Mouse (Mus musculus): Measurements from ENCODE around the gene Dnajb4. TPM values are rescaled to one million over a fixed set of nuclear protein-coding genes. Genes with fewer than 3 reads are reported as not detected.
A peak's percentile ranks its signal among the peaks of the same experiment; 100 is the strongest.
"Not testable (repeated sequence)": the region's sequence is repeated elsewhere in the genome, so short reads cannot be mapped to it uniquely, and the experiment has no call there.

Gene Dnajb4
- polyA plus RNA-seq (2016; fragmentation: Nextera tagmentation; extraction: Ambion mirVana) = 27.4 and 31.2 TPM in 2 replicates

DNA sequence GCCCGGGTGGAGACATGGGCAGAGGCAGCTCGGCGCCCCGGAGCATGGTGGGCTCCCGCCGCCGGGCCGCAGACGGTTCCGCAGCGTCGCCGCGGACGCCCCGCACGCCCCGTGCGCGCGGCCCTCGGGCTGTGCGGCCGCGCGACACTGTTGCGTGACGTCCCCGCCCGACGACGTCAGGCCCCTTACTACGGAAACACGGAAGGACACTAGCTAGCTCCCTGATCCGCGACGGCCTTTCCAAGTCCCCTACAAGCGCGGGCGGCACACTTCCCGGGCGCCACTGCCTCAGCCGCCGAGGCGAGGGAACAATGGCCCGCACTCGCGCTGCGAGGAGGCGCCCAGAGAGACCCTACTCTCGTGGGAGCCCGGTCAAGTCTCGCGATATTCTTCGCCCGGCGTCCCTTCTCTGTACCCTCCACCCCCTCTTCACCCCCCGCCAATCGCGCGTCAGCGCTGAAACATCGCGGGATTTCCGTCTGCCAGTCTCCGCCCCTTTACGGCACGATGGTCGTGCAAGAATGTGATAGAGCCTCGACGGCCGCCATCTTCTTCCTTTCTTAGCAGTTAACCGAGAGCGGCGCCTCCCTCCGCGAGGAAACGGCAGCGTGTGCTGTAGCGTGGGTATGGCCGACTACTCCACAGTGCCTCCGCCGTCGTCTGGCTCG is at the start of gene Dnajb4, which contains the start of gene Fubp1:
Dnajb4 (minus strand) TSS at position 336 of the 668 bp plus-strand sequence.
Fubp1 (plus strand) TSS at position 456 of the 668 bp plus-strand sequence.
- H3K36me3 ChIP-seq = no peaks in the 10 kb centered on the region
- WGBS = under 1% methylated on average over 77 of the region's 85 CpGs

DNA sequence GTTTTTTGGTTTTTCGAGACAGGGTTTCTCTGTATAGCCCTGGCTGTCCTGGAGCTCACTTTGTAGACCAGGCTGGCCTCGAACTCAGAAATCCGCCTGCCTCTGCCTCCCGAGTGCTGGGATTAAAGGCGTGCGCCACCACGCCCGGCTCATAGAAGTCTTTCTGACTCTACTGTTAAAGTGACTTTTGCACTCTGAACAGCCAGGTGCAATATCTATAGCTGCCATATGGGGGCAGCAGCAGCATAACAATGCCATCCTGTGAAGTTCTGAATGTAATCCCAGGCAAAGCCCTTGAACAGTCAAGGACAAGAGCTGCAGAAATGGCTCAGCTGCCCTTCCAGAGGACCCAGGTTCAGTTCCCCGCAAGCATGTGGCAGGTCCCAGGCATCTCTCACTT is 49.3 kb upstream of the Dnajb4 start:
- H3K27ac ChIP-seq (replicated peaks); H3K36me3 ChIP-seq; H3K9me3 ChIP-seq; H3K9ac ChIP-seq (replicated peaks); H3K4me1 ChIP-seq; H3K4me2 ChIP-seq (replicated peaks); H3K4me3 ChIP-seq: not testable (repeated sequence)
- peak; percentile 75 for ATAC-seq (ENCODE audit: low FRiP score, low read depth)
- H3K27me3 ChIP-seq = peaks cover 31% of the 10 kb centered on the region
- WGBS = 54% methylated on average over 8 of the region's 9 CpGs

More for the DNA sequence above, at the start of gene Dnajb4, which contains the start of gene Fubp1:
- Histone ChIP-seq H3K4me3 (peak within 1 kb of the TSS; percentile 99), H3K27ac (replicated peaks) (peak within 1 kb of the TSS; percentile 100), H3K9ac (replicated peaks) (peak within 1 kb of the TSS; percentile 99), H3K9me3 (no peaks in the 10 kb centered on the region), H3K27me3 (no peaks in the 10 kb centered on the region), H3K4me1 (peaks cover 27% of the 10 kb centered on the region), H3K4me2 (replicated peaks) (peak within 1 kb of the TSS; percentile 95)
- ATAC-seq (ENCODE audit: low FRiP score, low read depth) = peak; percentile 97

DNA sequence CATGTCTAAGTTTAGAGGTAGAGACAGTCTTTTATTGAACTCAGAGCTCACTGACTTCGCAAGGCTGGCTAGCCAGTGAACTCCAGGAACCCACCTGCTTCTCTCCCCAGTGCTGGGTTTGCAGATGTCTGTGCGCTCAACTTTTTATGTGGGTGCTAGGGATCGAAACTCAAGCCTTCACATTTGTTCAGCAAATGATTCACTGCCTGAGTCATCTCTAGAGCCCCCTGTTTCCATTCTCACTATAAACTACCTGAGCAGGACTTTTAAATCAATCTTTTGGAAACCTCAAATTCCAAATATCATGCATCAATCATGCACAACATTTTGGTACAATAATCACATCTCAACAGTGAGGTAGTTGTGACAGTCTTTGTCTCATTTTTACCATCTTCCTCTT is 47.4 kb upstream of the Dnajb4 start:
- no peak overlapping the region for H3K27ac ChIP-seq (replicated peaks)
- peaks cover 5% of the 10 kb centered on the region for H3K4me1 ChIP-seq
- no peak overlapping the region for H3K9ac ChIP-seq (replicated peaks)
- WGBS = 85% methylated on average over 3 of the region's 3 CpGs
- H3K27me3 ChIP-seq = peaks cover 15% of the 10 kb centered on the region
- ATAC-seq (ENCODE audit: low FRiP score, low read depth) = no peak
- no peak overlapping the region for H3K4me3 ChIP-seq
- H3K4me2 ChIP-seq (replicated peaks) = no peak overlapping the region
- H3K9me3 ChIP-seq = no peaks in the 10 kb centered on the region
- H3K36me3 ChIP-seq = no peaks in the 10 kb centered on the region

DNA sequence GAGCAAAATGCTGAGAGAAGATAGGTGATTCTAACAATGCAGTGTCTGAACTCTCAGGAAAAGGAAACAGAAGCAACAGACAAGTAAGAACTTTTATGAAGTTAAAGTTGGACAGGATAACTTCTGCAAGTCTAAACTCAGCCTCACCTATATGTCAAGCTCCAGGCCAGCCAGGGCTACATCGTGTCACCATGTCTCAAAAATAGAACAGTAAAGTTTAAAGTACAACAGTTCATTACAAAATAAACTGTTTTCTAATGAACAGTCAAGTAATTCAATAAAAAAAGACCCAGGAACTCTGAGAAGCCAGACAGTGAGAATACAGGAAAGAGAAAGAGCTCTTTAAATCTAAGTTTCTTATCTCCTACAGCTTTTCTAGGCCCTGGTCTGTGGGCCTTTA is 40.4 kb upstream of the Dnajb4 start:
- Histone ChIP-seq H3K9ac (replicated peaks) (no peak overlapping the region), H3K4me2 (replicated peaks) (no peak overlapping the region), H3K27ac (replicated peaks) (no peak overlapping the region), H3K36me3 (no peaks in the 10 kb centered on the region), H3K27me3 (no peaks in the 10 kb centered on the region), H3K4me1 (no peaks in the 10 kb centered on the region), H3K4me3 (no peak overlapping the region), H3K9me3 (no peaks in the 10 kb centered on the region)
- WGBS = 82% methylated on average over 1 of the region's 1 CpGs
- no peak for ATAC-seq (ENCODE audit: low FRiP score, low read depth)

DNA sequence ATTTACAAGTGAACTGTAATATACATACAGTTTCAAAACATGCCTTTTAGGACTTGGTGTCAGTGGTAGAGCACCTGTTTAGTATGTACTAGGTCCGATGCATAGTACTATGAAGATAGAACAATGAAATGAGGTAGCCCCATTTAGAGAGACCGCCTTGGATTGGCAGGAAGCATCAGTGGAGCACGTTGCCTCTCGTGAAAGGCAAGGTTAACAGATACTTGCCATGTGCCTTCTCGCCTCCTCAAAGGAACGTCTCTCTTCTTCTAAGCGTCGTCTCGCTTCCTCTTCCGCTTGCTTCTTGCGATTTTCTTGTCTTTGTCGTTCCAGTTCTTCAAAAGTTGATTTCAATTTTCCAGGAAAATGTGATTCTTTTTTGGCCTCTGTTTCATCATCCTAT is 37.6 kb upstream of the Dnajb4 start:
- Histone ChIP-seq H3K4me1 (no peaks in the 10 kb centered on the region), H3K36me3 (no peaks in the 10 kb centered on the region), H3K4me3 (no peak overlapping the region), H3K9ac (replicated peaks) (no peak overlapping the region), H3K9me3 (no peaks in the 10 kb centered on the region), H3K27me3 (no peaks in the 10 kb centered on the region), H3K27ac (replicated peaks) (no peak overlapping the region), H3K4me2 (replicated peaks) (no peak overlapping the region)
- 93% methylated on average over 12 of the region's 12 CpGs for WGBS
- no peak for ATAC-seq (ENCODE audit: low FRiP score, low read depth)

DNA sequence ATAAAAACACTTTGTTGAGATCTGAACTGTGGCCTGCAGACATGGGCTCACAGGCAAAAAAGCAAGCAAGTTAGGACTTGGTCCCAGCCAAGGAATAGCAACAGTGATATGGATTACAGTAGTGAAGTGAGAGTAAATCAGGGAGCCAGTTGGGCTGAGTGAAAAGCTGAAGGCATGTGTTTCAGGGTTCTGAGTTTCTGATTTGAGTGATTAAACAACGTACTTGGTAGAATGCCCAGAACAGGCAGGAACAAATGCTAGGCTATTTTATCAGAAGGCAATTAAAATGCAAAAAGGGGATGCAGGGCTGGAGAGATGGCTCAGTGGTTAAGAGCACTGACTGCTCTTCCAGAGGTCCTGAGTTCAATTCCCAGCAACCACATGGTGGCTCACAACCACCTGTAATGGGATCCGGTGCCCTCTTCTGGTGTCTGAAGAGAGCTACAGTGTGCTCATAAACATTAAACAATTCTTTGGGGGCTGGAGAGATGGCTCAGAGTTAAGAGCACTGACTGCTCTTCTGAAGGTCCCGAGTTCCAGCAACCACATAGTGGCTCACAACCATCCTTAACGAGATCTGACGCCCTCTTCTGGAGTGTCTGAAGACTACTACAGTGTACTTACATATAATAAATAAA is 35.3 kb upstream of the Dnajb4 start:
- Histone ChIP-seq H3K4me1 (no peaks in the 10 kb centered on the region), H3K36me3 (0 out of 2 replicates have a peak, but pooled peaks cover 3% of the 10 kb centered on the region), H3K4me2 (replicated peaks) (no peak overlapping the region), H3K27me3 (no peaks in the 10 kb centered on the region), H3K27ac (replicated peaks) (no peak overlapping the region), H3K9me3 (no peaks in the 10 kb centered on the region), H3K9ac (replicated peaks) (no peak overlapping the region), H3K4me3 (no peak overlapping the region)
- WGBS = 81% methylated on average over 5 of the region's 5 CpGs
- no peak for ATAC-seq (ENCODE audit: low FRiP score, low read depth)

DNA sequence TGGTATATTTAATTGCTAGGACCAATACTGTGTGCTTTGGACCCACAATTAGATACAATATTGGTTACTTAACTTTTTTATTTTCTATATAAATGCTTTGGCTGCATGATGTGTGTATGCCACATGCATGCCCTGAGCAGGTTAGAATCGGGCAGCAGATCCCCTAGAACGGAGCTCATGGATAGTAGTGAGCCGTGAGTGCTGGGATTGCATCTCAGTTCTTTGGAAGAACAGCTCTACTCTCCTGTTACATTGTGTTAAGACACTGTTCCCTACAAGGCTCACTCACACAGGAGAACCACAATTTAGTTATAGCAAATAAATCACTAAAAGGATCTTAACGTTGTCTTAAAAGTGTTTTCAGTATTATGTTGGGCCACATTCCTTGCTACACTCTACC is 33.2 kb upstream of the Dnajb4 start:
- no peak for ATAC-seq (ENCODE audit: low FRiP score, low read depth)
- Histone ChIP-seq H3K27ac (replicated peaks) (no peak overlapping the region), H3K9ac (replicated peaks) (no peak overlapping the region), H3K4me1 (no peaks in the 10 kb centered on the region), H3K27me3 (no peaks in the 10 kb centered on the region), H3K36me3 (peaks cover 12% of the 10 kb centered on the region), H3K9me3 (no peaks in the 10 kb centered on the region), H3K4me2 (replicated peaks) (no peak overlapping the region), H3K4me3 (no peak overlapping the region)
- 82% methylated on average over 4 of the region's 4 CpGs for WGBS

DNA sequence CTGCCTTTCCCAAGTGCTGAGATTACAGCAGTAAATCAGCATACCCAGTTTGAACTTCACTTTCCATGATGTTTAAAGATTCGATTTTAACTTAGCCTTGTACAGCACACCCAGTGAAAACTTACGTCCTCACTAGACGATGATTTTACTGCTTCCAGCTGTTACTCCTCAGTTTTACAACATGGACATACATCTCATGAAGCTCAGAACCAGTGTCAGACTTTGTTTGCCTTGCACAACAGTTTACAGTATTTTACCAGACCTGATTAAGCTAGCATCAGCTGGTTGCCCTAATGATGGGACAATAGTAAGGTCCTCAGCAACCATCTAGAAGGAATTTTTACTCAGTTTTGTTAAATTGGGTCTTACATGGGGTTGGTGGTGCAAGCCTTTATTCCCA is 31.0 kb upstream of the Dnajb4 start:
- no peaks in the 10 kb centered on the region for H3K27me3 ChIP-seq
- H3K27ac ChIP-seq (replicated peaks) = no peak overlapping the region
- H3K36me3 ChIP-seq = peaks cover 21% of the 10 kb centered on the region
- WGBS = 87% methylated on average over 3 of the region's 3 CpGs
- no peaks in the 10 kb centered on the region for H3K9me3 ChIP-seq
- H3K4me2 ChIP-seq (replicated peaks) = no peak overlapping the region
- H3K4me1 ChIP-seq = no peaks in the 10 kb centered on the region
- no peak overlapping the region for H3K9ac ChIP-seq (replicated peaks)
- no peak overlapping the region for H3K4me3 ChIP-seq
- ATAC-seq (ENCODE audit: low FRiP score, low read depth) = no peak

DNA sequence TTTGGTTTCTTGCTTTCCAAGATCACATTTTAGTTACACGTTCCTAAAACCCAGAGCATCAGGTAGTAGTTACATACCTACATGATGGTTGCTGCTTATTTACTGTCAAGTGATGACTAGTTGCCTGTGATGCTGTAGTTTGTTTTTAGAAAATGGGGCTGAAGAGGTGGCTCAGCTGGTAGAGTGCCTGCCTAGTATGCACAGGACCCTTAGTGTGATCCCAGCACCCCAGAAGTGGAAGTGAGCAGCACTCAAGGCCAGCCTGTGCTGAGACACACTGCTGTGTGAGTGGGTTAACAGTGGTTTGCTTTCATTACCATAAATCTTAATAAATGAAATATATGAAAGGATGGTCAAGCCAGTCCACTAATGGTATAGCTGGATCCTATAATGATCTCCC is 29.5 kb upstream of the Dnajb4 start:
- no peaks in the 10 kb centered on the region for H3K27me3 ChIP-seq
- H3K4me1 ChIP-seq = no peaks in the 10 kb centered on the region
- no peak overlapping the region for H3K4me2 ChIP-seq (replicated peaks)
- 100% methylated on average over 1 of the region's 1 CpGs for WGBS
- H3K27ac ChIP-seq (replicated peaks) = no peak overlapping the region
- no peak overlapping the region for H3K4me3 ChIP-seq
- H3K9me3 ChIP-seq = no peaks in the 10 kb centered on the region
- no peak overlapping the region for H3K9ac ChIP-seq (replicated peaks)
- peaks cover 31% of the 10 kb centered on the region for H3K36me3 ChIP-seq
- ATAC-seq (ENCODE audit: low FRiP score, low read depth) = no peak

DNA sequence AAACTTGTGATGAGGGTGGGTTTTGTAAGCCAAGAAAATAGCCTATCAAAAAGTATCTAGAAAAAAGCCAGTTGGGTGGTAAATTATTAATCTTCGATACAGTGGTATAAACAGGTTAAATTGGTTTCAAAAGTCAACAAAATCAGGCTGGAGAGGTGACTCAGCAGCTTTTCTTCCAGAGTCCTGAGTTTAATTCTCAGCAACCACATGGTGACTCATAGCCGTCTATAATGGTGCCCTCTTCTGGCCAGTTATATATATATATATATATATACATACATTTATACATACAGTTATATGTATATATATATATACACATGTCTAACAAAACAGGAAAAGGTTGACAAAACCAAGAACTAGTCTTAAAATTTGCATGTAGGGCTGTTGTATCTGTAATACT is 28.7 kb upstream of the Dnajb4 start:
- H3K9me3 ChIP-seq = no peaks in the 10 kb centered on the region
- H3K9ac ChIP-seq (replicated peaks) = no peak overlapping the region
- no peak overlapping the region for H3K27ac ChIP-seq (replicated peaks)
- no peaks in the 10 kb centered on the region for H3K27me3 ChIP-seq
- H3K36me3 ChIP-seq = peaks cover 38% of the 10 kb centered on the region
- H3K4me1 ChIP-seq = no peaks in the 10 kb centered on the region
- peak; percentile 25; the same call in 1 of the 2 replicates for ATAC-seq (ENCODE audit: low FRiP score, low read depth)
- WGBS = 65% methylated on average over 2 of the region's 2 CpGs
- no peak overlapping the region for H3K4me2 ChIP-seq (replicated peaks)
- H3K4me3 ChIP-seq = no peak overlapping the region

DNA sequence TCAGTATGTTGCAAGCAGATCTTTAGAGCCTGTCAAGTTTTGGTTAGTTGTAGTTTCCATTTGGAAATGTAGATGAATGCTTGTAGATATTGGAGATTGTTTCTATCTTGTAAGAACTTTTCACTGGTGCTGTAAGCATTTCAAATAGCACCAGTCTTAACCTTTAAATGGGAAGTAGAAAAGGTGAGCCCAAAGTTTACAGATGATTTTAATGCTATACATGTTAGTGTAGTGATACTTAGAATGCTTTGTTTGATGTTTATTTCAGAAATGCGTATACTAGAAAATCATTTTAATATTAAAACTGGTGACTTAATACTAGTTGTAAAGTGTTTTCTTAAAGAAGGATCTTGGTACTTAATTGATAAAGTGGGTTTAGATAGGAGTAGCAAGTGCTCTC is 25.7 kb upstream of the Dnajb4 start:
- Histone ChIP-seq H3K9ac (replicated peaks) (no peak overlapping the region), H3K4me1 (no peaks in the 10 kb centered on the region), H3K9me3 (no peaks in the 10 kb centered on the region), H3K4me3 (no peak overlapping the region), H3K27ac (replicated peaks) (no peak overlapping the region), H3K27me3 (no peaks in the 10 kb centered on the region), H3K4me2 (replicated peaks) (no peak overlapping the region), H3K36me3 (peaks cover 54% of the 10 kb centered on the region)
- 98% methylated on average over 1 of the region's 1 CpGs for WGBS
- ATAC-seq (ENCODE audit: low FRiP score, low read depth) = no peak

DNA sequence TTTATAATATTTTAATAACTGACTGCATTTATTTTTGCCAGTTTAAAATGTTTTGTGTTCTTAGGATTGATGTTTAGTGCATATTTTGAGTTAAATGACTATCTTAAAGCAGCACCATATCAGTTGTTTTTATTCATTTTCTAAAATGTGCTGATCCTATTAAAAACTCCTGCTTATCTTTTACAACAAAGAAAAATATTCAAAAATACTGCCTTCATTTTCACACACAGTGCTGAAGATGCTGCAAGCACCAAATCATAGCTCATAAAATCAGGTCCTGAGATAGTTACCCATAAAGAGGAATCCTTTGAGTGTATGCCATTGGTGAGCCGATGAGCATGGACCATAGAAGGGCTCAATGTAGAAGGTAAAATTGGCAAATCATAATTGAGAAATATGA is 25.1 kb upstream of the Dnajb4 start:
- H3K4me1 ChIP-seq = no peaks in the 10 kb centered on the region
- no peak for ATAC-seq (ENCODE audit: low FRiP score, low read depth)
- H3K4me3 ChIP-seq = no peak overlapping the region
- peaks cover 55% of the 10 kb centered on the region for H3K36me3 ChIP-seq
- no peak overlapping the region for H3K4me2 ChIP-seq (replicated peaks)
- no peak overlapping the region for H3K27ac ChIP-seq (replicated peaks)
- no peak overlapping the region for H3K9ac ChIP-seq (replicated peaks)
- H3K27me3 ChIP-seq = no peaks in the 10 kb centered on the region
- no peaks in the 10 kb centered on the region for H3K9me3 ChIP-seq
- 100% methylated on average over 1 of the region's 1 CpGs for WGBS
